8 mouse cellular contexts compared by ENCODE assay signal in genomic region chr17:30027343-30028029, GRCm38 (mm10). TPM values are rescaled to one million over a fixed set of nuclear protein-coding genes. Genes with fewer than 3 reads are reported as not detected.
DNase-seq lines count a peak whose midpoint lies in the region; ATAC-seq lines count a peak whose summit lies in the region.

No protein-coding gene starts in this region.

- 0 out of 2 replicates have a peak overlapping the region, but pooled peaks have one; percentile 27 for H3K4me2 ChIP-seq in kidney, embryonic 15.5 days

- H3K9ac ChIP-seq in kidney, embryonic 15.5 days: no peak overlapping the region

- H3K4me3 ChIP-seq in kidney, embryonic 15.5 days (replicated peaks): no peak overlapping the region
- H3K4me3 ChIP-seq in megakaryocyte, embryonic 14.5 days (replicated peaks): peak overlapping the region; percentile 70

- H3K36me3 ChIP-seq in kidney, embryonic 15.5 days: no peaks in the 10 kb centered on the region
- peaks cover 23% of the 10 kb centered on the region for H3K36me3 ChIP-seq in megakaryocyte, embryonic 14.5 days (replicated peaks; ENCODE audit: low read length)

- H3K27me3 ChIP-seq in kidney, embryonic 15.5 days: no peaks in the 10 kb centered on the region
- H3K27me3 ChIP-seq in megakaryocyte, embryonic 14.5 days (replicated peaks): no peaks in the 10 kb centered on the region

- H3K9me3 ChIP-seq in kidney, embryonic 15.5 days (replicated peaks): no peaks in the 10 kb centered on the region
- no peaks in the 10 kb centered on the region for H3K9me3 ChIP-seq in megakaryocyte, embryonic 14.5 days

- peaks cover 65% of the 10 kb centered on the region for H3K4me1 ChIP-seq in kidney, embryonic 15.5 days
- H3K4me1 ChIP-seq in megakaryocyte, embryonic 14.5 days: peaks cover 84% of the 10 kb centered on the region

- peak; percentile 55 to 62 for DNase-seq in right cerebral cortex, postnatal 10 days (ENCODE audit: low spot score in 2 of 2)
- no peak for DNase-seq in right cerebral cortex, postnatal 25 days
- peak; percentile 54 for DNase-seq in adrenal gland, postnatal 25 days
- DNase-seq in heart, adult 9 months (ENCODE audit: low spot score in 2 of 2): peak; percentile 52 to 60
- DNase-seq in thymus, postnatal 14 days: peak; percentile 68
- DNase-seq in right cerebral cortex, adult 18-20 months: no peak

- peak overlapping the region; percentile 77 for H3K27ac ChIP-seq in kidney, embryonic 15.5 days

- ATAC-seq in kidney, embryonic 15.5 days (replicated peaks; ENCODE audit: low FRiP score): peak; percentile 70

- 48% methylated on average over 1 of the region's 1 CpGs for WGBS in kidney, embryonic 15.5 days

RNA-seq across cellular contexts. Expression of gene Zfand3, which starts 23.0 kb away (rescaled TPM):
- 138 and 144 TPM in 2 replicates for total RNA-seq in adrenal gland, postnatal 25 days (2021)
- polyA plus RNA-seq in kidney, embryonic 15.5 days (2015; fragmentation: Nextera tagmentation; extraction: Ambion mirVana): 53.0 and 58.4 TPM in 2 replicates
- 98.5 and 157 TPM in 2 replicates for polyA plus RNA-seq in megakaryocyte, embryonic 14.5 days (2012; ENCODE audit: insufficient read depth, low replicate concordance)

RNA-seq across cellular contexts. Expression of gene Mdga1, which starts 57.6 kb away (rescaled TPM):
- total RNA-seq in adrenal gland, postnatal 25 days (2021): 1.4 and 1.9 TPM in 2 replicates
- polyA plus RNA-seq in kidney, embryonic 15.5 days (2015; fragmentation: Nextera tagmentation; extraction: Ambion mirVana): 1.0 and 2.1 TPM in 2 replicates
- polyA plus RNA-seq in megakaryocyte, embryonic 14.5 days (2012; ENCODE audit: insufficient read depth, low replicate concordance): 24.2 and 32.8 TPM in 2 replicates

Comparison
In these comparisons a context has a peak if more than half of its experiments do, and no peak if none do; other contexts are left out.
1. DNase-seq: peak in right cerebral cortex, postnatal 10 days (2 of 2), adrenal gland, postnatal 25 days (single experiment), heart, adult 9 months (2 of 2) and thymus, postnatal 14 days (single experiment); none in right cerebral cortex, postnatal 25 days (single experiment) and right cerebral cortex, adult 18-20 months (single experiment).